Mouse (Mus musculus): ENCODE results near the gene Galnt18. TPM values are rescaled to one million over a fixed set of nuclear protein-coding genes. Genes with fewer than 3 reads are reported as not detected.

Galnt18 gene
- total RNA-seq, 2 experiments from 2014 or later = 9.6 to 10.0 TPM

- no peak for DNase-seq
Measured at GRCm38 (mm10) chr7:111637866-111638448, 141.8 kb downstream of the Galnt18 start.

DNA sequence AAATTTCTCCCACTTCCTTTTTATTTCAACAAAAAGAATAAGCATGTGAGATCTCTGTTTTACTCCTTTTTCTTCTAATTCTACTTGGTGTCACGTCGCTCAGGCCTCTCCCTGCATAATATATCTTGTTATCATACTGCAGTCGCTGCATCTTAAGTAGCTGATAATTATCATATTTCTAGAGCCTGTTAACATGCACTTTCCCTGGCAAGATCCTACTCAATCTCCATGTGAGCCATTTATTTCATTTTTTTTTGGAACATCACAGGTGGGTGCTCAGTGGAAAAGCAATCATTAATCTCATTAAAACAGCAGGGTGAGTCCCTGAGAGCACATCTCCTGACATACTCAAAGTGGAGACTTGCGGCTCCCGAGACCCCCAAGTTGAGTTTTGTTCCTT, 143.3 kb downstream of the Galnt18 start:
- no peak for DNase-seq

DNA sequence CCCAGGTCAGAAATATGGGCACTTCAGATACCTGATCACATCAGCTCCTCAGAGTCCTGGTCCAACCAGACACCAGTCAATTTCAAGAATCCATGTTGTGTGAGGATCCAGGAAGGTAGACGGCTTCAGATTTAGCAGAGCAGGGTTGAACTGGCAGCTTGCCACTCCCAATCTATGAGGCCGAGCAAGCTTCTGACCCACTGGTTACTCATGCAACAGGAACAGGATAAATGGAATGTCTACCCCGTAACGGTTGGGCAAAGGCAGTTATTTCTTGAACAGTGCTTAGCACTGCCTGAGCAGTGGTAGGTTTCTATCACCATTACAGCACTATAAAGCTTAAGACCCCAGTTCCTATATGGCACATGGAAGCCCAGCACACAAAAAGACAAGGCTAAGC, 148.5 kb downstream of the Galnt18 start:
- no peak for DNase-seq

DNA sequence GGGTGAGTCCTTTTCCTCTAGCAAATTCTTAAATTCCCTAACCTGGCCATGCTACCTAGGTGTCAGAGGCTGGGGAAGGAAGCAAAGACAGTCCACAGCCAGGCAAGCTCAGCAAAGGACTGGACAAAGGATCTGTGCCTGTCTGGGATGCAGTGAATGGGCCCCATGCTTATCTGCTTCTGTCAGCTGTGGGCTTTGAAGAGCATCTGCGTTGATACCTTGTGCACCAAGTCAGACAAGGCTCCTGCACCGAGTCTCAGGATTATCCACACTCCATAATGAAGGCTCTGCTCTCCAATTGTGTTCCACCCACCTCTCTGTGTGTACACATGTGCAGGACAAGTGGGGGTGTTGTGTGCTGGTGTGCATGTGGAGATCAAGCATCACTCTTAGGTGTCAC, 153.5 kb downstream of the Galnt18 start:
- no peak for DNase-seq

DNA sequence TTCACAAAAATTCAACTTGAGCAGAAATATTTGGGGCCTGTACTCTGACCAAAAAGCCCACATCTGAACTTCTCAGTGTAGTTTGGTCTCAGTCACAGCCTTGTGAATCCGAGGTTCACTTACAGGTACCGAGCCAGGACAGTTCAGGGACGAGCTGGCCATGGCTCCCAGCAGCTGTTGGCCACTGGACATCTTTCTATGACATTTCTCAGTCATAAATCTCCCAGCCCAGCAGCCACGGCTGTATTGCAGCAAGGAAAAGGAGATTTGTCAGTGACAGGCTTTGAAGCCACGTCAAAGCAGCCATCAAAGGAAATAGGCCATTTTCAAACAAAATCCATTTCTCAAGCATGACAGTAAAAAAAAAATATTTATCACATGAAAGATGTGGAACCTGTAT, 154.0 kb downstream of the Galnt18 start:
- no peak for DNase-seq

DNA sequence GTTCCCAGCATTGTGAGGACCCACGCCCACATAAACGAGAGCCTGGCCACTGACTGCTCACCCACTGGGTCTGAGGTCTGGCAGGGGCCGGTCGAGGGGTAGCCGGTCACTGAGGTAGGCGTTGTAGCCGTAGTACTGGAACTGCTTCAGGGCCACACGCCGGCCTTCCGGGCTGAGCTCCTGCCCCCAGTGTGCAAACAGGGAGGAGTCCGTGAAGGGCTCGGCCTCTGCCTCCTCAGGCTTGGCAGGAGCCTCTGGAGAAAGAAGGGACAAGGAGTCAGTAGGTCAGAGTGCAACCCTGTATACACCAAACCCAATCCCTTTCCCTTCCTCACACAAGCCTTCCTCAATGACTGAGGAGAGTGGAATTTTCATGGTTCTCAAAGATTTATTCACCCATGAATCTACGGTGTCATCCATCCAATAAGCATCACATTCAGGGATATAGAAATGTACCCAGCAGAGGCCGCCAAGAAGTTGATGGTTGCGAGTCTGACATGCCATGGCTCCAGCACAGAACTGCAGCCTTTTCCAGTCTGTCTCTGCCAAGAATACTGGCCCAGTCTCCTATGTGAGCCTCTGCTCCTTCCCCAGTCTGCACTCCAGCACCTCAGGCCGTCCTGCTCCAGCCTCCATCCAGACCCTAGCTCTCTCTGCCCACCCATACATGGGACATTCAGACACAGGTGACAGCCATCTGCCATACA, 163.4 kb downstream of the Galnt18 start:
- no peak for DNase-seq

DNA sequence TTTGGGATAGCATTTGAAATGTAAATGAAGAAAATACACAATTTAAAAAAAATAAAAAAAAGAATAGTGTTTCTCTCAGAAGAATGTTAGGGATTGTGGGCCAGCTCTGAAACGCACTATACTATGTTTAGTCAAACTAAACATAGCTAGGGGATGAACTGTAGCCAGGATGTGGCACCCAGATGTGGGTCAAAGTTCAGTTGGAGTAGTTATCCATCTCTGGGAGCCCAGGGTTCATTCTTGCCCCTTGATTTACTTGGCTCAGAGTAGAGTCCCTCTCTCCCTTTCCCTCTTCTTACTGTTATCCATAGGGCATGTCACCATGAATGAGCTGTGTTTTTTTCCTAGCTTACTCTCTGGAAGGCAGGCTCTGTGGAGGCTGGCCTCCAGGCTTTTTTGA, 165.3 kb downstream of the Galnt18 start:
- no peak for DNase-seq

- no peak for DNase-seq
Measured at GRCm38 (mm10) chr7:111607476-111607875, 172.3 kb downstream of the Galnt18 start.

- no peak for DNase-seq
Measured at GRCm38 (mm10) chr7:111606091-111606490, 173.7 kb downstream of the Galnt18 start.

DNA sequence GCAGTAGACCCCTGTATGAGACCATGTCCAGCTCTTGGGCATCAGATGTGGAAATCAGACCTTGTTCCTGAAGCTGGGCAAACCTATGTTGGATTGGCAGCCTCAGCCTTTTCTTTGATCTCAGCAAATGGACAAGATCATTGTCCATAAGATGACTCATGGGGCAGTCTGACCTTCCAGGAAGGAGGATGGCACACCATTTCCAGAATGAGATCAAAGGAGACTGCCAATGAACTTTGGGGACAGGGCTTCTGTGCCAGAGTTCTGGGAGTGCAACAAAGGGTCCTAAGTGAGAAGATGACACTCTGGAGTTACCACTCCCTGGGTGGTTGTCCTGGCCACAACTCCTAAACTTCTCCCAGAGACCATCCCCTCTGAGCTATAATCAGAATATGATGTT, 174.1 kb downstream of the Galnt18 start:
- no peak for DNase-seq

DNA sequence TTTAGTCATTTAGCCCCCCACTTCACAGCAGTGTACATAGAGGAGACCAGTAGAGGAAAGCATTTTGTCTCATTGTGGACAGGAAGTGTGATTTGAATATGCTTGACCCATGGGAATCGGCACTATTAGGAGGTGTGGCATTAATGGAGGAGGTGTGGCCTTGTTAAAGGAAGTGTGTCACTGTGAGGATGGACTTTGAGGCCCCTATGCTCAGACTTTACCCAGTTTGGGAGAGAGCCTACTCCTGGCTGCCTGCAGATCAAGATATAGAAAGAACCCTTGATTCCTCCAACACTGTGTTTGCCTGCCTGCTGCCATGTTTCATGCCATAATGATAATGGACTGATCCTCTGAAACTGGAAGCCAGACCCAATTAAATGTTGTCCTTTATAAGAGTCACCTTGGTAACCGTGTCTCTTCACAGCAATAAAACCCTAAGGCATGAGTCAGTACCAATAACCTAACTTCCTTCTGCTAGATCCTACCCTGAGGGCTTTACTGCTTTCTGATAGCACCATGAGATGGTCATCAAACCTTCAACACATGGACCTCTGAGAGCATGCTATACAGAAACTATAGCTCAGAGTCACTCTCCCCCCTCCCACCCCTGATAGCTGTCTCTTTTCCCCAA, 175.1 kb downstream of the Galnt18 start:
- no peak for DNase-seq

DNA sequence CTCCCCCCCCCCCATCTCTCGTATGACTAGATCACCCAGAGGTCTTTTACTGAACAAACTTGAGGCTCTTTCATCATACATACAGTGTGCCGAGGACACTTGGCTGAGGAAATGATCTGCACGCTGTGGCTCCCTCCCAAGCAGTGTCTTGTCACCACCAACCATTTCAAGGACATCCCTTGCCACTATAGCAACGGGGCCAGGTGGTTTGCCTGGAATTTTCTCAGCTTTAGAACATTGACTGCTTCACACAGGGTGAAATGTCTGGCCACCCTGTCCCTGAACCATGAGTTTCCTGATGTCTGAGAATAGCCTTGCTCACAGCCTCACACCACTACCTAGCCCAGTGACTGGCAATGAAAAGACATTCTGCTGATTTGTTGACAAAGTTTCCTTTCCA, 176.6 kb downstream of the Galnt18 start:
- no peak for DNase-seq

- DNase-seq = no peak
Measured at GRCm38 (mm10) chr7:111601339-111602067, 178.3 kb downstream of the Galnt18 start.

GRCm38 (mm10) chr7:111600756-111601155, 179.0 kb downstream of the Galnt18 start:
- DNase-seq = no peak

GRCm38 (mm10) chr7:111593680-111594079, 186.1 kb downstream of the Galnt18 start:
- DNase-seq = no peak

- no peak for DNase-seq
Measured at GRCm38 (mm10) chr7:111589506-111590125, 190.2 kb downstream of the Galnt18 start.

DNA sequence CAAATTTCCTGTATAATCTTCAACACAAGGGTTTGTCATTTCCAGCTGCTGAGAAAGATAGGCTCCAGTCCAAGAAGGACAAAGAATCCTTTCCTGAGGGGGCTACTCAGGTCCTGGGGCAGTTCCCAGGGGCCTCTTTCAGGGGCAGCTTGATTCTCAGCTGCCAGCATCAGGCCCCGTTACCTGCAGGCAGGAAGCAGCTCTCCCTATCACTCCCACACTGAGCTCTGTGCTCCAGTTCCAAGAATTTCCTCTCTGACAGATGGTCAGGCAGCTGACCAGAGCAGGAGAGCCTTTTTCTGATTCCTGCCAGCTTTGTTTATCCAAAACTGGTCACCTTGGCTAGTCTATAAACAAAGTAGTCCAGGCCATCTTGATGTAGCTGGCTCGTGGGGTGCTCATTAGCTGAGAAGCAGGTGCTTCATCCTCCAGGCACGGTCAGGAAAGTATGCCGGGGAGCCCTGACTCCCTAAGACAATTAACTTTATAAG, 191.4 kb downstream of the Galnt18 start:
- no peak for DNase-seq

- DNase-seq = no peak
Measured at GRCm38 (mm10) chr7:111580547-111580946, 199.2 kb downstream of the Galnt18 start.

- no peak for DNase-seq
Measured at GRCm38 (mm10) chr7:111575096-111575495, 204.7 kb downstream of the Galnt18 start.

DNA sequence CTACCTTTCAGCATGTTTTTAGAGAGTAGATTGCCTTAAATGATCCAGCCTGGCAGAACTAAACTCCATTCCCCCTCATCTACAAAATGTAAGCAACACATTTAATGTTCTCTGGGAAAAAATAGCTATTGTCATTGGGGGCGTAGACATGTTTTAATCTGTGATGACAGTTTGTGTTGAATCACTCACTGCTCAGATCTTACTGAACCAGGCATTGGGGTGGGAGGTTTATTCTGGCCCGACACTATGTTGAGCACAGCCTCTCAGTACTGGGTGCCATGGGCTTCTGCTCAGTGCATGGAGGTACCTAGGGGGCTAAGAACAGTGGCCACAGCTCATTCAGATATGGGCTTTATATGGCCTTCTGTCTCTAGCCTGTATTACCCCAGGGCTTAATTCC, 207.4 kb downstream of the Galnt18 start:
- DNase-seq = no peak

DNA sequence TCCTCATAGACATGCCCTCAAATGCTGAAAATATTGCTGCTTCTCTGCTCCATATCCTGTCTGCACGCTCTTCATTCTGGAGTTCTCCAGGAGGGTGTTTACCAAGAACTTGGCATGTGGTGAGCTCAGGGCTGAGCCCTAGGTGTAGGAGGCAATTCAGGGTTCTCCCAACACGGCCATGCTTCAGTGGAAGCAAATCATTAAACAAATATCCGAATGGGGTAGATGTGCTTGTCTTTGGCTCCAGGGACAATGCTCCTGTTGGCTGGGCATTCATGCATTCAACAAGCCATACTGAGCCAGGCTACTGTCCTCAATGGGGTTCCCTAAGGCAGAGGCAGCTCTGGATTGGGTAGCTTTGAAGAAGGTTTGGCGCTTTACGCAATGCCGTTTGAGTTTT, 212.9 kb downstream of the Galnt18 start:
- no peak for DNase-seq

- DNase-seq = no peak
Measured at GRCm38 (mm10) chr7:111563316-111564110, 216.3 kb downstream of the Galnt18 start.
